Mouse (Mus musculus): Measurements from ENCODE around the gene Mitf.

DNA sequence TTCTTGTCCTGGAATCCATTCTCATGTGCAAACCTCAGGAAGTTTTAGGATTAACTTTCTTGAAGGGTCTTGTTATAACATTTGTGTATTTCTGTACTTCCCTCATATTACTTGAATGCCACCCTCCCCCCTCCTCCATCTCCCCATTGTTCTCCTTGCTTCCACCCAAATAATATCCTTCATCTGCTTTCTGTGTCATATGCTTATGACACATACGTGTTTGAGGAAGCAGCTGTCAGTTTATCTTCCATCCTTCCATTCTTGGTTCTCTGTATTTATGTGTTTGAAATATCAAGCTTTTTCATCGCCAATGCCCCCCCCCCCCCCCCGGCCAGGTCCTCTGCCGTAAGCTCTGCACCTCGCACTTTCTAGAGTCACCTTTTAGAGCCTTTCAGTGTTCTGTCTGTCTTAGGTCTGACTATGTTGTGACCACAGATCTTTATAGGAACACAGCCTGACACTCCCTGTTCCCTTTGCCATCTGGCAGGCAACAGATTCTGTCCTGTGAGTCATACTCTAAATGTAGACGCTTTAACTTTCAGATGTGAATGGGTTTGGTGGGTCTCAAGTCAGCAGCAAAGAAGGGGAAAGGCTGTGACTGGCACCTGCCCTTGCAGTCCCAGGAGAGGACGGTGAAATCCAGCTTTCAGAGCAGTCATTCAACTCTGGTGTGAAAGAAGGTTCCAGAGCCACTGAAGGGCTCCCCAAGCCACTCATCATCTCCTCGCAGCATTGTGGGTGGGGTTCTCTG is 48.7 kb downstream of the Mitf start:
- TF ChIP-seq CTCF (IDR thresholded peaks at IDR 0.05; ENCODE audit: low read depth) (no peak), EP300 (optimal IDR thresholded peaks at IDR 0.05) (no peak)
